Mouse (Mus musculus): ENCODE measurements around the gene Mea1. TPM values are rescaled to one million over a fixed set of nuclear protein-coding genes. Genes with fewer than 3 reads are reported as not detected.

Gene Mea1
- polyA plus RNA-seq, 1 experiment from 2014 or later, result 109 TPM

DNA sequence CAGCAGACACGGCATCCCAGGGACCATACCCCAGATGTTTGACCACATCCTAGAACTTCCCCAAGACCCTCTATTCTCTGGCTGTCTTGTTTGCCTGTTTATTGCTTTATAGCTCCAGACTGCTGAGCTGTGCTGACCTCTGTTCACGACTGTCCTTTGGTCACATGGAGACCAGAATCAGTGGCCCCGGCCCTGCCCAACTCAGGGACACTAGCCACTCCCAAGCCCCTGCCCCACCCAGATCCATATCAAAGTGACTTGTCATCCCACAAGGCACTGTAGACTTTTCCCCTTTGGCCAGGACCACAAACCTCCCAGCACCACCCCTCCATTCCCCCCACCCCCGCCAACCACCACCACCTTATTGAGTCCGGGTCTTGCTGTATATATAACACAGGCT is 20.7 kb downstream of the Mea1 start:
- no peak overlapping the region for H3K9ac ChIP-seq (ENCODE audit: low read length)
- H3K27ac ChIP-seq (ENCODE audit: low read length), result no peak overlapping the region
- H3K4me3 ChIP-seq (ENCODE audit: low read length), result no peak overlapping the region
- H3K9me3 ChIP-seq (replicated peaks; ENCODE audit: control insufficient read depth, low read length), result no peaks in the 10 kb centered on the region
- peaks cover 24% of the 10 kb centered on the region for H3K4me1 ChIP-seq (ENCODE audit: control insufficient read depth, insufficient read depth, low read length)
- 0 out of 2 replicates have a peak, but pooled peaks cover 3% of the 10 kb centered on the region for H3K36me3 ChIP-seq (ENCODE audit: control insufficient read depth, insufficient read depth)
- 75% methylated on average over 5 of the region's 5 CpGs for WGBS
- ATAC-seq (replicated peaks; ENCODE audit: extremely low read depth, insufficient read depth, low FRiP score), result no peak
- no peak overlapping the region for H3K4me2 ChIP-seq (ENCODE audit: low read depth, low read length)
- no peaks in the 10 kb centered on the region for H3K27me3 ChIP-seq (ENCODE audit: control insufficient read depth, insufficient read depth, low read length)

DNA sequence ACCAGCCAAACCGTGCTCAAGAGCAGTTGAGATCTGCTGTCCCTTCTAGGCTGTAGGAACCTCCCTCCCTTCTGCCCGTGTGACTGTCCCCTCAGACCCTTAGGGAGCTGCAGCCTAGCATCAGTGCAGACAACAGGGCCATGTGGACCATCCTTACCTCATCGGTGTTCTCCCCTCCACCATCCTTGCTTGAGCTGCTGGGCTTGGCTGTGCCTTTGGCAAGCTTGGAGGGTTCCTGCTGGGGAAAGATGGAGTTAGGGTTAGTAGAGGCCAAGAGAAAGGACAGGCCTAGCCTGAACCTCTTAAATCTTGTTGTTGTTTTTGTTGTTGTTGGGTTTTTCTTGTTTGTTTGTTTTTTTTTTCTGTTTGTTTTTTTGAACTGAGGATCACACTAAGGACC is 21.3 kb downstream of the Mea1 start:
- Histone ChIP-seq H3K36me3 (ENCODE audit: control insufficient read depth, insufficient read depth) (0 out of 2 replicates have a peak, but pooled peaks cover 3% of the 10 kb centered on the region), H3K27me3 (ENCODE audit: control insufficient read depth, insufficient read depth, low read length) (no peaks in the 10 kb centered on the region), H3K4me3 (ENCODE audit: low read length) (no peak overlapping the region), H3K9ac (ENCODE audit: low read length) (no peak overlapping the region), H3K4me1 (ENCODE audit: control insufficient read depth, insufficient read depth, low read length) (peaks cover 24% of the 10 kb centered on the region), H3K27ac (ENCODE audit: low read length) (no peak overlapping the region), H3K9me3 (replicated peaks; ENCODE audit: control insufficient read depth, low read length) (no peaks in the 10 kb centered on the region), H3K4me2 (ENCODE audit: low read depth, low read length) (no peak overlapping the region)
- no peak for ATAC-seq (replicated peaks; ENCODE audit: extremely low read depth, insufficient read depth, low FRiP score)
- WGBS, result 91% methylated on average over 3 of the region's 3 CpGs

DNA sequence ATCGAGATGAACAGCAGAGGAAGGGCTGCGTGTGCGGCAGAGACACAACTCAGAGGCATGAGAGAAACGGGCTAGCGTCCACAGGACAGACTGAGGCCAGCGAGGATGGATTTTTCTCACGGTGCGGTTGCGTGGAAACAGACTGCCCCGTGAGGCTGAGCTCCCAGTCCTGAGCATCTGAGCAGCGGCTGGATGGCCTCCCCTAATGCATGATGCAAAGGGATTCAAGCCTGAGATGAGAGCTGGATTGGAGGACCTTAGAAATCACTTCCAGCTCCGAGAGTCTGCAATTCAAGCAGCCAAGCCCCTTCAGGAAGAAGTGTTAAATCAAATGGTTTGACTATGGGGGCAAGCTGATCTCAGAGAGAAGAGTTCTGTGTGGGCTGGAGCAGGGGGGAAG is 22.9 kb downstream of the Mea1 start:
- 80% methylated on average over 12 of the region's 12 CpGs for WGBS
- H3K27ac ChIP-seq (ENCODE audit: low read length), result no peak overlapping the region
- no peaks in the 10 kb centered on the region for H3K36me3 ChIP-seq (ENCODE audit: control insufficient read depth, insufficient read depth)
- peaks cover 29% of the 10 kb centered on the region for H3K4me1 ChIP-seq (ENCODE audit: control insufficient read depth, insufficient read depth, low read length)
- H3K9ac ChIP-seq (ENCODE audit: low read length), result no peak overlapping the region
- no peaks in the 10 kb centered on the region for H3K27me3 ChIP-seq (ENCODE audit: control insufficient read depth, insufficient read depth, low read length)
- H3K4me3 ChIP-seq (ENCODE audit: low read length), result no peak overlapping the region
- no peak for ATAC-seq (replicated peaks; ENCODE audit: extremely low read depth, insufficient read depth, low FRiP score)
- no peak overlapping the region for H3K4me2 ChIP-seq (ENCODE audit: low read depth, low read length)
- H3K9me3 ChIP-seq (replicated peaks; ENCODE audit: control insufficient read depth, low read length), result no peaks in the 10 kb centered on the region

DNA sequence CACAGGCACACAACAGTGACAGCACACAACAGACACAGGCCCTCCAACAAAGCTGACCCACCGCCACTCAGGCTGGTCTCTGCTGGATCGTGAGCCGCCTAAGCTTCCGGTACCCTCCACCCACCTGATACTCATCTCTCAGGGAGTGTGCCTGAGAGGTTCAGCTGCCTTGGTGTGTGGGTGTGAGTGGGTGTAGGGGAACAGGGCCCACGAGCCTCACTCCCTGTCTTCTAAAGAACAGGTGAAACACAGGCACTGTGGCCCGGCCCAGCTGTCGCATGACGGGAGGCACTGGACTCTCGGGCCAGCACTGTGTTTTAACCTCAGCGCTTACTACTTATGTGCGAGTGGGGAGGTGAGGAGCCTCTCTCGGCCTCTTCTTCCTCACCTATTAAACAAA is 23.5 kb downstream of the Mea1 start:
- H3K4me1 ChIP-seq (ENCODE audit: control insufficient read depth, insufficient read depth, low read length), result peaks cover 29% of the 10 kb centered on the region
- ATAC-seq (replicated peaks; ENCODE audit: extremely low read depth, insufficient read depth, low FRiP score), result no peak
- no peak overlapping the region for H3K9ac ChIP-seq (ENCODE audit: low read length)
- H3K4me2 ChIP-seq (ENCODE audit: low read depth, low read length), result no peak overlapping the region
- no peaks in the 10 kb centered on the region for H3K9me3 ChIP-seq (replicated peaks; ENCODE audit: control insufficient read depth, low read length)
- 85% methylated on average over 12 of the region's 12 CpGs for WGBS
- no peak overlapping the region for H3K27ac ChIP-seq (ENCODE audit: low read length)
- H3K4me3 ChIP-seq (ENCODE audit: low read length), result no peak overlapping the region
- no peaks in the 10 kb centered on the region for H3K36me3 ChIP-seq (ENCODE audit: control insufficient read depth, insufficient read depth)
- no peaks in the 10 kb centered on the region for H3K27me3 ChIP-seq (ENCODE audit: control insufficient read depth, insufficient read depth, low read length)

DNA sequence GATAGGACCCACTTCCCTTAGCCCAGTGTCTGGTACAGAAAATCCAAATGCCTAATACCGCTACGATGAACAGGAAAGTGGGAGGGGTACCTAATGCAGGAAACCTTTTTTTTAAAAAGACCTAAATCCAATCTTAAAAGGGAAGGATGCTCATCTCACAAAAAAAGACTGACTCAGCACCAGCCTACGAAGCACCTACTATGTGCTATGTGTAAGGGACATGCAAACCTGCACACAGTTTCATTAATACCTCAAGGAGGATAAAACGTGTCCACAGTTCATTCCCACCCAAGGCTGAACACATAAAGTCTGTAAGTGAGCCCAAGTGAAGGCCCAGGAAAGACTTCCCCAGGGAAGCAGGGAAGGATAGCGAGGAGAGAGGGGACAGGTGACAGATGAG is 23.9 kb downstream of the Mea1 start:
- Histone ChIP-seq H3K36me3 (ENCODE audit: control insufficient read depth, insufficient read depth) (no peaks in the 10 kb centered on the region), H3K4me3 (ENCODE audit: low read length) (no peak overlapping the region), H3K4me1 (ENCODE audit: control insufficient read depth, insufficient read depth, low read length) (peaks cover 29% of the 10 kb centered on the region), H3K9ac (ENCODE audit: low read length) (no peak overlapping the region), H3K9me3 (replicated peaks; ENCODE audit: control insufficient read depth, low read length) (no peaks in the 10 kb centered on the region), H3K27ac (ENCODE audit: low read length) (no peak overlapping the region), H3K27me3 (ENCODE audit: control insufficient read depth, insufficient read depth, low read length) (no peaks in the 10 kb centered on the region), H3K4me2 (ENCODE audit: low read depth, low read length) (no peak overlapping the region)
- WGBS, result 89% methylated on average over 5 of the region's 5 CpGs
- ATAC-seq (replicated peaks; ENCODE audit: extremely low read depth, insufficient read depth, low FRiP score), result no peak

DNA sequence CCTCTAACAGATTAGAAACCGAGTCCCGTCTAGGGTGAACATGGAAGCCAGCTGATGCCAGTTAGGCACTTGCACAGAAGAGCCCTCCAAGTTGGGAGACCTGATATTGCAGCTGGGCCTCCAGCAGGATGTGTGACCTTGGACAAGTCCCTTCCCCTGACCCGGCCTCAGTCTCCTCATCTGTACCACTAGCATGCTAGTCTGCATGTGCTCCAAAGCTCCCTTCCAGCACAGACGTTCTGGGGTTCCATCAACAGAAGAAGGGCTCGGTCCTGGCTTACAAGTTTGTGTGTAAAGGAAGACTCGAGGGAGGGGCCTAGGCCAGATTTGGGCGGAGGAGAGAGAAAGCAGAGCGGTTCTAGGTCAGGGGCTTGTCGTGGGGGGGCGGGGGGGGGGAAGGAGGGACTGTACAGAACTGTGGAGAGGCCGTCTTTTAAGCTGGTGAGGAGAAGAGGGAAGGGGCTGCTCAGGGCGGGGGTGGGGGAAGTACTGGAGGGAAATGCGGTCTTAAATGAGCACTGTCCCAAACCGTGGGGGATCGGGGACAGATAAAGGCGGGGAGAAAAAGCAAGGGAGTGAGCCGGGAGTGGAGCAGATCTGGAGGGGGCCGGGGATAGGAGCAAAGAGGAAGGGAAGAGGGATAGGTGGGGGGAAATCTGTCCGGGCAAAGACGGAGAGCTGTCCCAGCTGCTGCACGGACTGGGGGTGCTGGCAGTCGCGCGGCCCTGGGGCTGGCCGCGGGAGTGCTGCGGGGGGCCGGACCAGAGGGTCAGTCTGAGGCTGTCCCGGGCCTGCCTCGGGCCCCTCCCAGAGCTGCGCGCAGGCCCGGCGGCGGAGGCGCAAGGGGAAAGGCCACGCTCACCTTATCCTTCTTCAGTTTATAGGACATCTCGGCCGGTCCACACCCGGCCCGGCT is 25.6 kb downstream of the Mea1 start:
- ATAC-seq (replicated peaks; ENCODE audit: extremely low read depth, insufficient read depth, low FRiP score), result peak; percentile 76
- H3K36me3 ChIP-seq (ENCODE audit: control insufficient read depth, insufficient read depth), result no peaks in the 10 kb centered on the region
- 3% methylated on average over 38 of the region's 41 CpGs for WGBS

DNA sequence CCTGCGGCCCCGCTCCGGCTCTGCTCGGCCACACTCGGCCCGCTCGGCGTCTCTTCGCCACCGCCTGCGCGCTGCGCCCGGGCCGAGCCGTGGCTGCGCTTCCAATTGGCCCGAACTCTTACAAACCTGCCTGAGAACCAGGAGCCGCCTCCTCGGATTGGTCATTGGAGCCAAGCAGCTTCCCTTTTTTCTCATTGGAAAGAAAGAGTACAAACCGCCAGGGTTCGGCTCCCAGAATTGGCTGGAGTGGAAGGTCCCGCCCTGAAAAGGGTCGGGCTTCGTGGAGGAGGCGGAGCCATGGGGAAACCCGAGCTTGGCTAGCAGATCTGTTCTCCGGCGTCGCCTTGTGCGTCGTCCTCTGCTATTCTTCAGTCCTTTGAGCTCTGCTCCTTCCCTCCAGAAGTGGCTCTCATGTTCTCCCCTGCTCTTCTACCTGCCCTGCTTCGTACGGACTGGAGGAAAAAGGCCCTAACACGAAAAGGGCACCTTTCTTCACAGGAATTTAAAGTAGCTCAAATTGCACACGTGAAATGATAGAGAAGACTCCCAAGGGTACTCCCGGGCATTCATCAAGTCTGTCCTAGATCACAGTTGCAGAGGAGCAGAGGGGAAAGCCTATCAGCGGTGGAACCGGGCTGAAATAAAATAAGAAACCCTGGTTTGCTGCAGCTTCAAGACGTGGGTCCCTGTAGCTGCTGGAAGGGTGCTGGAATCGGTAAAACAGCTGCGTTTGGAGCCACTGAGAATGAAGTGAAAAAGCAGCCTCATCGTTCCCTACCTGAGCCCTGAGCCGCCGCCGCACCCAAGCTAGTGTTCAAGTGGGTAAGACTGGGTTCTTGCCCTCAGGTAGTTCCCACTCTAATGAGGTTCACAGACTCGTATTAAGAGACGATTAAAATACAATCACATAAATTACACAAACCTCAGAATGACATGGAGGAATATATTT is 26.6 kb downstream of the Mea1 start, which contains the start of gene Ppp2r5d:
Gene Ppp2r5d, minus strand, starts transcription at position 225 of the 949 bp plus-strand sequence.
- Histone ChIP-seq H3K27me3 (ENCODE audit: control insufficient read depth, insufficient read depth, low read length) (no peaks in the 10 kb centered on the region), H3K4me1 (ENCODE audit: control insufficient read depth, insufficient read depth, low read length) (peaks cover 24% of the 10 kb centered on the region), H3K27ac (ENCODE audit: low read length) (peak within 1 kb of the TSS; percentile 96), H3K9me3 (replicated peaks; ENCODE audit: control insufficient read depth, low read length) (no peaks in the 10 kb centered on the region), H3K4me3 (ENCODE audit: low read length) (peak within 1 kb of the TSS; percentile 88), H3K36me3 (ENCODE audit: control insufficient read depth, insufficient read depth) (no peaks in the 10 kb centered on the region), H3K9ac (ENCODE audit: low read length) (peak within 1 kb of the TSS; percentile 91), H3K4me2 (ENCODE audit: low read depth, low read length) (peak within 1 kb of the TSS; percentile 84)
- peak; percentile 94 for ATAC-seq (replicated peaks; ENCODE audit: extremely low read depth, insufficient read depth, low FRiP score)
- 1% methylated on average over 48 of the region's 48 CpGs for WGBS

More for the DNA sequence above, 25.6 kb downstream of the Mea1 start:
- Histone ChIP-seq H3K27me3 (ENCODE audit: control insufficient read depth, insufficient read depth, low read length) (no peaks in the 10 kb centered on the region), H3K4me1 (ENCODE audit: control insufficient read depth, insufficient read depth, low read length) (peaks cover 24% of the 10 kb centered on the region), H3K27ac (ENCODE audit: low read length) (peak overlapping the region; percentile 92), H3K4me2 (ENCODE audit: low read depth, low read length) (peak overlapping the region; percentile 65), H3K4me3 (ENCODE audit: low read length) (peak overlapping the region; percentile 88), H3K9me3 (replicated peaks; ENCODE audit: control insufficient read depth, low read length) (no peaks in the 10 kb centered on the region), H3K9ac (ENCODE audit: low read length) (peak overlapping the region; percentile 91)

DNA sequence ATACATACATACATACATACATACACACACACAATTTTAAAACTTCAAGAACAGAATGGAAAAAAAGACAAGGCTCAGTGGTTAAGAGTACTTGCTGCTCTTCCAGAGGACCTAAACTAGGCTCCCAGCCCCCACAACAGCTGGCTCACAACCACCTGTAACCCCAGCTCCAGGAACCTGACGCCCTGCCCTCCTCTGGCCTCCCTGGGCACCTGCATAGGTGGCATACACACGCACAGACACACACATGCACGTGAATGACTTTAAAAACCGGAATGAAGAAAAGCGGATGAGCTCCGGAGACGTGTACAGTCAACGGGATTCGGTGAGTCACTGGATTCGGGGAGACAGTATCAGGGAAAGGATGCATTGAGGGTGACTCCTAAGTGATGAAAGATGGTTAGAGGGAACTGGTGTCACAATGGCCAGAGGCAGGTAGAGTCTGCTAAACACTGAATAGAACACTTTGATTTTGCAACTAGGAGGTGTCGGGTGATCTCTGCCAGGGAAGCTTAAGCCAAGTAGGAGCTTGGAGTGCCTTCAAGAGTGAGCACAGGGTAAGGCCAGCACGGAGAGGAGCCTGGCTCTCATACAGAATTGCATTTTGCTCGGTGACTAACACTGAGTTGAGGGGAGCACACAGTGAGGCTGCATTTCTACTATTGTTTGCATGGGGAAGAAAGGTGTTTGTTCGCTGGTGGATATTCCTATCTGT is 27.9 kb downstream of the Mea1 start:
- no peak for ATAC-seq (replicated peaks; ENCODE audit: extremely low read depth, insufficient read depth, low FRiP score)
- Histone ChIP-seq H3K36me3 (ENCODE audit: control insufficient read depth, insufficient read depth) (no peaks in the 10 kb centered on the region), H3K4me2 (ENCODE audit: low read depth, low read length) (no peak overlapping the region), H3K4me3 (ENCODE audit: low read length) (no peak overlapping the region), H3K9me3 (replicated peaks; ENCODE audit: control insufficient read depth, low read length) (no peaks in the 10 kb centered on the region), H3K27me3 (ENCODE audit: control insufficient read depth, insufficient read depth, low read length) (no peaks in the 10 kb centered on the region), H3K27ac (ENCODE audit: low read length) (no peak overlapping the region), H3K4me1 (ENCODE audit: control insufficient read depth, insufficient read depth, low read length) (peaks cover 24% of the 10 kb centered on the region), H3K9ac (ENCODE audit: low read length) (no peak overlapping the region)
- WGBS, result 81% methylated on average over 14 of the region's 14 CpGs

Data from heart, embryonic 16.5 days (tissue).